10 mouse cellular contexts compared by ENCODE assay signal in the genomic region with DNA sequence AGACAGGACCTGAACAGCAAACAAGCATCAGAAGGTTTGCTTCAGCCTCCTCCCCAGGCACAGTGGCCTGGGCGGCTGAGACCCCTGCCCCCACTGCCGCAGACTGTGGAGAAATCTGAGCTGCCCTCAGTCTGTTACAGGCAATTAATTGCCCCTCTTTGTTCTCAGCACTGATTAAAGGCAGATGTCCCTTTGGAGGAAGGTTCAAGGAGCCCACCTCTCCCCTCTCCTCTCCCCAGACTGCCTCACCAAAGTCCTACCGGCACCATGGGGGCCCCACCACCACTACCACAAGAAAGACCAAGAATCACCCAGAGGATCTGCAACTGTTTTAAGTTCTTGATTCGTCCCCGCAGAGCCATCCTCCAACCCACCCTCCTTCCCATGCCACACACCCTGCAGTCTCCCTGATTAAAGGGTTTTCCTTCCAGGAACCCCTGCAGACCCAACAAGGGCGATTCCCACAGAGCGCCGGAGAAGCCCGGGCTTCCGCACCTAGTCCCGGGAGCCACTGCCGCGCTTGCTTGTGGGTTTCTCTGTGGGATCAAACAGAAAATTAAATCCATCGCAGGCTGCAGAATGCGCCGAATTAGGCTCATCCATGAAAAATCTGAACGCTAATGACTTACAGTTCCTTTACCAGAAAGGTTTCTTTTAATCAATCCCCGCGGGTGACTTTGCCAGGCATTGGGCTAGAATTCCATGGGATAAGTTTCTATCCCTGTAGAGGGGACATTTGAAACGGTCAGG. TPM values are rescaled to one million over a fixed set of nuclear protein-coding genes. Genes with fewer than 3 reads are reported as not detected.
DNase-seq lines count a peak whose midpoint lies in the region; ATAC-seq and TF ChIP-seq lines count a peak whose summit lies in the region.
"Had no signal": no experiment of that assay in that cellular context is flagged by ENCODE, and none has a peak within 500 bp of the region (broad histone marks: within the 10 kb centered on the region; RNA-seq: fewer than 3 reads in every experiment).

No protein-coding gene starts in this region.

- H3K9ac ChIP-seq in heart, embryonic 12.5 days = peak overlapping the region; percentile 35; the same call in 1 of the 2 replicates
- 0 out of 2 replicates have a peak overlapping the region, but pooled peaks have one; percentile 22 for H3K9ac ChIP-seq in midbrain, embryonic 11.5 days (ENCODE audit: low read length)

- H3K4me1 ChIP-seq in heart, embryonic 12.5 days (replicated peaks) = peaks cover 36% of the 10 kb centered on the region
- peaks cover 52% of the 10 kb centered on the region for H3K4me1 ChIP-seq in hindbrain, embryonic 10.5 days (replicated peaks)
- peaks cover 11% of the 10 kb centered on the region for H3K4me1 ChIP-seq in midbrain, embryonic 11.5 days (ENCODE audit: control insufficient read depth, insufficient read depth, low read length)

- DNase-seq in heart, adult 18-20 months = no peak
- peak; percentile 87 for DNase-seq in embryo, embryonic 10 days (ENCODE audit: low spot score)
- peak; percentile 63 for DNase-seq in hindbrain, embryonic 10.5 days (ENCODE audit: low spot score)
- DNase-seq in midbrain, embryonic 11.5 days (ENCODE audit: low spot score, missing footprints) = peak; percentile 88
- DNase-seq in testis, postnatal 14 days (ENCODE audit: low spot score) = no peak
- no peak for DNase-seq in frontal cortex, postnatal 14 days (ENCODE audit: low spot score in 2 of 2)
- no peak for DNase-seq in left cerebral cortex, adult 2 months (ENCODE audit: extremely low spot score in 1 of 2, low spot score in 2 of 2)
- DNase-seq: gastrocnemius, adult 2 months had no signal

- 13% methylated on average over 20 of the region's 20 CpGs for WGBS in heart, embryonic 12.5 days
- WGBS in hindbrain, embryonic 10.5 days = 10% methylated on average over 20 of the region's 20 CpGs
- WGBS in midbrain, embryonic 11.5 days = 12% methylated on average over 20 of the region's 20 CpGs

- H3K36me3 ChIP-seq in heart, embryonic 12.5 days = no peaks in the 10 kb centered on the region
- no peaks in the 10 kb centered on the region for H3K36me3 ChIP-seq in hindbrain, embryonic 10.5 days
- no peaks in the 10 kb centered on the region for H3K36me3 ChIP-seq in midbrain, embryonic 11.5 days (ENCODE audit: control insufficient read depth, insufficient read depth, low read length)

- no peaks in the 10 kb centered on the region for H3K9me3 ChIP-seq in heart, embryonic 12.5 days (replicated peaks)
- H3K9me3 ChIP-seq in hindbrain, embryonic 10.5 days = no peaks in the 10 kb centered on the region
- no peaks in the 10 kb centered on the region for H3K9me3 ChIP-seq in midbrain, embryonic 11.5 days (ENCODE audit: control insufficient read depth, low read length)
- H3K9me3 ChIP-seq: megakaryocyte, embryonic 14.5 days had no signal

- peak overlapping the region; percentile 36 for H3K4me2 ChIP-seq in heart, embryonic 12.5 days
- H3K4me2 ChIP-seq in midbrain, embryonic 11.5 days = no peak overlapping the region

- intact Hi-C loops in left cerebral cortex, adult 2 months (cut with DNase I) = no loop called here

- no peak for ATAC-seq in heart, embryonic 12.5 days (ENCODE audit: insufficient number of reproducible peaks, low FRiP score)
- no peak for ATAC-seq in midbrain, embryonic 11.5 days (ENCODE audit: low FRiP score)

- H3K4me3 ChIP-seq in heart, embryonic 12.5 days = no peak overlapping the region
- H3K4me3 ChIP-seq in hindbrain, embryonic 10.5 days = peak overlapping the region; percentile 11
- no peak overlapping the region for H3K4me3 ChIP-seq in midbrain, embryonic 11.5 days (ENCODE audit: low read depth, low read length)
- H3K4me3 ChIP-seq in left cerebral cortex, adult 2 months = no peak overlapping the region
- H3K4me3 ChIP-seq: gastrocnemius, adult 2 months; megakaryocyte, embryonic 14.5 days had no signal

- no peak for TF ChIP-seq CTCF in left cerebral cortex, adult 2 months (IDR thresholded peaks at IDR 0.05)

- H3K27me3 ChIP-seq in heart, embryonic 12.5 days (replicated peaks) = peaks cover 14% of the 10 kb centered on the region
- no peaks in the 10 kb centered on the region for H3K27me3 ChIP-seq in hindbrain, embryonic 10.5 days (ENCODE audit: insufficient read depth, poor library complexity, severe bottlenecking)
- no peaks in the 10 kb centered on the region for H3K27me3 ChIP-seq in midbrain, embryonic 11.5 days (ENCODE audit: control insufficient read depth, insufficient read depth, low read length)

- no peak overlapping the region for H3K27ac ChIP-seq in heart, embryonic 12.5 days (ENCODE audit: poor library complexity, severe bottlenecking)
- H3K27ac ChIP-seq in hindbrain, embryonic 10.5 days = peak overlapping the region; percentile 91
- H3K27ac ChIP-seq in midbrain, embryonic 11.5 days (ENCODE audit: low read depth, low read length) = no peak overlapping the region
- H3K27ac ChIP-seq in left cerebral cortex, adult 2 months = no peak overlapping the region
- H3K27ac ChIP-seq: gastrocnemius, adult 2 months had no signal

RNA-seq across cellular contexts. Expression of gene Col26a1, which starts 21.6 kb away (rescaled TPM):
- 21.4 and 21.6 TPM in 2 replicates for polyA plus RNA-seq in heart, embryonic 12.5 days (2016; fragmentation: Nextera tagmentation; extraction: Ambion mirVana)
- not detected for total RNA-seq in heart, adult 18-20 months (2021)
- 72.0 and 73.0 TPM in 2 replicates for polyA plus RNA-seq in hindbrain, embryonic 10.5 days (2016; fragmentation: Nextera tagmentation; extraction: Ambion mirVana)
- 18.8 and 21.9 TPM in 2 replicates for polyA plus RNA-seq in midbrain, embryonic 11.5 days (2014; fragmentation: Nextera tagmentation; extraction: Ambion mirVana)
- 10 to 100 TPM in 1 of 2 experiments, 1 to 10 TPM in 1; 9.4 to 12.8 TPM for total RNA-seq in left cerebral cortex, adult 2 months (2021)

RNA-seq across cellular contexts. Expression of gene Ift22, which starts 46.6 kb away (rescaled TPM):
- polyA plus RNA-seq in heart, embryonic 12.5 days (2016; fragmentation: Nextera tagmentation; extraction: Ambion mirVana) = 36.9 and 40.9 TPM in 2 replicates
- total RNA-seq in heart, adult 18-20 months (2021) = 10 to 100 TPM in 1 of 2 experiments, 1 to 10 TPM in 1; 8.9 to 10.0 TPM
- 106 and 124 TPM in 2 replicates for polyA plus RNA-seq in hindbrain, embryonic 10.5 days (2016; fragmentation: Nextera tagmentation; extraction: Ambion mirVana)
- polyA plus RNA-seq in midbrain, embryonic 11.5 days (2014; fragmentation: Nextera tagmentation; extraction: Ambion mirVana) = 111 and 114 TPM in 2 replicates
- 10 to 100 TPM; 94.8 to 95.0 TPM for total RNA-seq in left cerebral cortex, adult 2 months (2021)

Comparison
In these comparisons a context has a peak if more than half of its experiments do, and no peak if none do; other contexts are left out.
1. DNase-seq: peak in embryo, embryonic 10 days (single experiment), hindbrain, embryonic 10.5 days (single experiment) and midbrain, embryonic 11.5 days (single experiment); none in heart, adult 18-20 months (0 of 2), testis, postnatal 14 days (single experiment), frontal cortex, postnatal 14 days (0 of 2) and left cerebral cortex, adult 2 months (0 of 2).